Mouse (Mus musculus) neural tube, embryonic 15.5 days (tissue): ENCODE data around the gene Pgf. TPM values are rescaled to one million over a fixed set of nuclear protein-coding genes. Genes with fewer than 3 reads are reported as not detected.

Experiments used
- ATAC-seq: fragments of 200-750 bp; cut with Nextera tagmentation; 2 replicates; pipeline ENCODE4 v1.8.0; 2017; ENCODE audit warnings: mild to moderate bottlenecking, moderate TSS enrichment, moderate library complexity; ENCODE audit not compliant: low FRiP score
- H3K27ac ChIP-seq: fragments of 300-500 bp; sonication (generic); replicated peaks from 2 replicates; pipeline ENCODE4 v1.5.1; 2015; ENCODE audit warnings: mild to moderate bottlenecking, inconsistent platforms
- H3K27me3 ChIP-seq: fragments of 300-500 bp; sonication (generic); replicated peaks from 2 replicates; pipeline ENCODE4 v1.6.1; 2015; ENCODE audit warnings: inconsistent platforms
- H3K36me3 ChIP-seq: fragments of 300-500 bp; sonication (generic); 2 replicates; pipeline ENCODE4 v1.6.1; 2015; ENCODE audit warnings: inconsistent platforms
- H3K4me1 ChIP-seq: fragments of 300-500 bp; sonication (generic); 2 replicates; pipeline ENCODE4 v1.6.1; 2015; ENCODE audit warnings: inconsistent platforms
- H3K4me2 ChIP-seq: fragments of 300-500 bp; sonication (generic); 2 replicates; pipeline ENCODE4 v1.6.1; 2015; ENCODE audit warnings: inconsistent platforms, mild to moderate bottlenecking, moderate library complexity
- H3K4me3 ChIP-seq: fragments of 300-500 bp; sonication (generic); replicated peaks from 2 replicates; pipeline ENCODE4 v1.5.1; 2015; ENCODE audit warnings: mild to moderate bottlenecking, inconsistent platforms
- H3K9ac ChIP-seq: fragments of 300-500 bp; sonication (generic); replicated peaks from 2 replicates; pipeline ENCODE4 v1.6.1; 2015; ENCODE audit warnings: mild to moderate bottlenecking, inconsistent platforms
- H3K9me3 ChIP-seq: fragments of 300-500 bp; sonication (generic); replicated peaks from 2 replicates; pipeline ENCODE4 v1.6.1; 2016; ENCODE audit warnings: inconsistent platforms
- WGBS: fragments of 180-500 bp; shearing (Covaris S2); methylation state at CpG from one replicate; pipeline ENCODE4 v1.1.7; 2015; ENCODE audit warnings: mixed read lengths; 5-methylcytosine and 5-hydroxymethylcytosine counted together
- polyA plus RNA-seq: library from polyadenylated mRNA; unstranded; fragments of >200 nt; fragmentation: Nextera tagmentation; extraction: Ambion mirVana; gene quantifications from 2 replicates; pipeline ENCODE4 v1.2.1, GENCODE M21; 2015

The Pgf gene
- polyA plus RNA-seq, 1 experiment from 2014 or later: 11.1 TPM

GRCm38 (mm10) chr12:85135513-85136470 lies 41.8 kb downstream of the Pgf start:
- no peaks in the 10 kb centered on the region for H3K9me3 ChIP-seq
- H3K4me3 ChIP-seq: no peak overlapping the region
- no peak overlapping the region for H3K4me2 ChIP-seq
- peaks cover 75% of the 10 kb centered on the region for H3K36me3 ChIP-seq
- WGBS: 81% methylated on average over 19 of the region's 19 CpGs
- no peak overlapping the region for H3K27ac ChIP-seq
- no peaks in the 10 kb centered on the region for H3K27me3 ChIP-seq
- H3K9ac ChIP-seq: no peak overlapping the region
- ATAC-seq: no peak
- no peaks in the 10 kb centered on the region; the same call in 1 of the 2 replicates for H3K4me1 ChIP-seq

DNA sequence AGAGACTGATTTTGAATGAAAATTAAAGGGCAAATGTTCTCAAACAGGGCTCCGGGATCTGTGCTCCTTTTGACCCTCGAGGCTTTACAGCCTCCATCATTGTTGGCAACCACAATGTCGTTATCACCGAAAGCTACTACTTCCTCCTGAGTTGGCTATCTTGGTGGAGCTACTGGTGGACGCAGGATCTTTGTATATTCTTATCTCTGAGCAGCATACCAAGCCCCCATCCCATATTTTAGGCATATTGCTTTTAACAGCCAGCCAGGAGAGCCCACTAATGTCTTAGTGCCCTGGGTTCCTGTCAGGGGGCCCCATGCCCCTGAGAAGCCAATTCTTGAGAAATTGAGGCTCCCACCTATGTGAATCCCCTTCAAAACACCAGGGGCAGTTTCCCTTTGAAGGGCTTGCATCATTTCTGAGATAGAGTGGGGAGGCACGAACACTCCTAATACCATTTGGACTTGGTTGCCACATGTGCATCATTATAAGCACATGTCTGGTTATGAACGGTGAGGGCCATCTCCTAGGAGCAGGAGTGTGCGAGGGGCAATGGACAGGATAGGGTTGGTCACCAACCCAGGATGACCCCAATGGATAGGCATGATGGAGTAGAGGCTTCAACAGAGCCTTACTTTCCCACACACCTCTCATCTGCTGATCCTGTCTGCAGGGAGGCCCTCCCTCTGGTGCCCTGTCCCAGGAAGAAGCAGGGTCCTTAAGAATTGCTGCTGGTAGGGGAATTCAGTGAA lies 43.4 kb downstream of the Pgf start:
- Histone ChIP-seq H3K27ac (no peak overlapping the region), H3K27me3 (no peaks in the 10 kb centered on the region), H3K9ac (no peak overlapping the region), H3K36me3 (peaks cover 83% of the 10 kb centered on the region), H3K9me3 (no peaks in the 10 kb centered on the region), H3K4me2 (no peak overlapping the region), H3K4me3 (no peak overlapping the region), H3K4me1 (no peaks in the 10 kb centered on the region; the same call in 1 of the 2 replicates)
- no peak for ATAC-seq
- WGBS: 90% methylated on average over 8 of the region's 8 CpGs

DNA sequence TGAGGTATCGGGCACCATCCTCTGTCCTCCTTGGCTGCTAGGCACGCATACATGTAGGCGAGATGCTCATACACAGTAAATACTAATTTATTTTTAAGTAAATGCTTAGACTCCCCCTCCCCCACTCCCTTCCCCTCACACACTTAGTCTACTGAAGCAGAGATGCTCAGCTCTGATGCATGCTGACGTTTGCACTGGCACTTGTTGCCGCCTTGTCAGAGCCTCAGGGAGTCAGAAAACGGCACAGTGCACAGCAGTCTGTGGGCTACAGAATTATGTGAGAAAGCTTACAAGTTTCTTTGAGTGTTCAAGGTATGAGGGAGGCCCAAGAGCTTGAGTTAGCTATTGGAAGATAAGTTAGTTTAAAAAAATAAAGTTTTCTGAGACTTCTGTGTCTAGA lies 46.2 kb downstream of the Pgf start:
- Histone ChIP-seq H3K27ac (no peak overlapping the region), H3K9ac (no peak overlapping the region), H3K36me3 (peaks cover 85% of the 10 kb centered on the region), H3K4me2 (no peak overlapping the region), H3K4me3 (no peak overlapping the region), H3K27me3 (no peaks in the 10 kb centered on the region), H3K4me1 (no peaks in the 10 kb centered on the region; the same call in 1 of the 2 replicates), H3K9me3 (no peaks in the 10 kb centered on the region)
- WGBS: 87% methylated on average over 6 of the region's 6 CpGs
- ATAC-seq: no peak

DNA sequence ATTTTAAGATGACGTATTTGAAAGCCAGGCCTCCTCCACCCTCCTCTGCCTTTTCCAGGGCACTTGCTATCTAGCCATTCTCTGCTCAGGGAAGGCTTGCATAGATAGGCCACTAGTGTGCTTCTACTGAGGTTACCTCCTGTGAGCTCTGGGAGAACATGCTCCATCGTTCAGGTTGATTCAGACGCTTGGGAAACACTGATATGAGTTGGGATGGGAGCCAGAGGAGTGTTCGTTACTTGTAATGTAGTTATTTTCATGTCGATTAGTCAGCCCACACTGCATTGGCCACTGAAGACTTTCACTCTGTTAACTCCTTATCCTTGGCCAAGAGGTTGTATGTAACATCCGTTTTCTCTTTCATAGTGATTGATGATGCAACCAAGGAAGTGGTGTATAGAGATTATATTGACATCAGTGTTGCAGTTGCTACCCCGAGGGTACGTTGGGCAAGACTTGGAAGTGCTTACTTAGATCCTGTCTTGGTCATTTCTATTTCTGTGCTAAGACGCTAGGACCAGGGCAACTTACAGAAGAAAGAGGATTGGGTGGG lies 48.1 kb downstream of the Pgf start:
- 93% methylated on average over 9 of the region's 9 CpGs for WGBS
- no peak overlapping the region for H3K9ac ChIP-seq

GRCm38 (mm10) chr12:85126986-85127603 lies 50.5 kb downstream of the Pgf start:
- no peaks in the 10 kb centered on the region for H3K4me1 ChIP-seq
- peaks cover 80% of the 10 kb centered on the region for H3K36me3 ChIP-seq
- no peak overlapping the region for H3K27ac ChIP-seq
- H3K9me3 ChIP-seq: no peaks in the 10 kb centered on the region
- H3K27me3 ChIP-seq: no peaks in the 10 kb centered on the region
- no peak overlapping the region for H3K9ac ChIP-seq
- 76% methylated on average over 8 of the region's 8 CpGs for WGBS
- H3K4me3 ChIP-seq: no peak overlapping the region
- no peak for ATAC-seq
- H3K4me2 ChIP-seq: no peak overlapping the region

More for the DNA sequence above, 48.1 kb downstream of the Pgf start:
- H3K27me3 ChIP-seq: no peaks in the 10 kb centered on the region
- H3K36me3 ChIP-seq: peaks cover 79% of the 10 kb centered on the region
- H3K27ac ChIP-seq: no peak overlapping the region
- no peaks in the 10 kb centered on the region for H3K4me1 ChIP-seq
- ATAC-seq: no peak
- no peak overlapping the region for H3K4me3 ChIP-seq
- no peaks in the 10 kb centered on the region for H3K9me3 ChIP-seq
- H3K4me2 ChIP-seq: no peak overlapping the region

GRCm38 (mm10) chr12:85124751-85125150 lies 52.8 kb downstream of the Pgf start:
- H3K9ac ChIP-seq: no peak overlapping the region
- no peaks in the 10 kb centered on the region for H3K27me3 ChIP-seq
- H3K27ac ChIP-seq: no peak overlapping the region
- H3K4me2 ChIP-seq: no peak overlapping the region
- no peaks in the 10 kb centered on the region for H3K9me3 ChIP-seq
- no peak overlapping the region for H3K4me3 ChIP-seq
- H3K36me3 ChIP-seq: peaks cover 79% of the 10 kb centered on the region
- 93% methylated on average over 5 of the region's 5 CpGs for WGBS
- no peaks in the 10 kb centered on the region for H3K4me1 ChIP-seq
- ATAC-seq: no peak

GRCm38 (mm10) chr12:85123645-85124044 lies 53.9 kb downstream of the Pgf start:
- H3K36me3 ChIP-seq: peaks cover 79% of the 10 kb centered on the region
- H3K4me3 ChIP-seq: no peak overlapping the region
- H3K9ac ChIP-seq: no peak overlapping the region
- H3K27ac ChIP-seq: no peak overlapping the region
- WGBS: 93% methylated on average over 11 of the region's 11 CpGs
- H3K27me3 ChIP-seq: no peaks in the 10 kb centered on the region
- H3K9me3 ChIP-seq: no peaks in the 10 kb centered on the region
- ATAC-seq: no peak
- H3K4me2 ChIP-seq: no peak overlapping the region
- H3K4me1 ChIP-seq: no peaks in the 10 kb centered on the region

- WGBS: 95% methylated on average over 9 of the region's 9 CpGs
- Histone ChIP-seq H3K4me1 (no peaks in the 10 kb centered on the region), H3K27ac (no peak overlapping the region), H3K4me3 (no peak overlapping the region), H3K36me3 (peaks cover 79% of the 10 kb centered on the region), H3K9ac (no peak overlapping the region), H3K9me3 (no peaks in the 10 kb centered on the region), H3K4me2 (no peak overlapping the region), H3K27me3 (no peaks in the 10 kb centered on the region)
- ATAC-seq: no peak
Observed at GRCm38 (mm10) chr12:85123108-85123530, 54.5 kb downstream of the Pgf start.

DNA sequence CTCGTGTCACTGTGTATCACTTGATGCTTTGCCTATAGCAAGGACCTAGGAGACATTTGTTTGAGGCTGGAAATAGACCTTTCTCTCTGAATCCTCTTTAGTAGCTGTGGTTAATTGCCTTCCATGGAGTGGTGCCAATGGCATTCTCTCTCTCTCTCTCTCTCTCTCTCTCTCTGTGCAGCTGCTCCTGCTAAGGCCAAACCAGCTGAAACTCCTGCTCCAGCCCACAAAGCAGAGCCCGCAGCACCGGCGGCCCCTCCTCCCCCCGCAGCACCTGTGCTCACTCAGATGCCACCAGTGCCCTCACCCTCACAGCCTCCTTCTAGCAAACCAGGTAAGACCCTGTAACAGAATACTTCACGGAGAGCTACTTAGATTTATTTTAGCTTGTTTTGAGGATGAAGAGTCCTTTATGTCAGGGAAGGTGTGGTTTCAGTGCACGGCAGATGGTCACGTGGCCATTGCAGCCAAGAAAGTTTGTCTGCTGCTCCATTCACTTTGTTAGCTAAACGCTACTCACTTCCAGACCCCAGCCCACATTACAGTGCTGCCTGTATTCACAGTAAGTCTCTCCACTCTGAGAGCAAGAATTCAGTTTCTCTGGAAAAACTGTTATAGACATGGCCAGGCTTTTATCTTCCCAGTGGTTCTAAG lies 55.7 kb downstream of the Pgf start:
- Histone ChIP-seq H3K4me3 (no peak overlapping the region), H3K4me1 (no peaks in the 10 kb centered on the region), H3K27ac (no peak overlapping the region), H3K4me2 (no peak overlapping the region), H3K9me3 (no peaks in the 10 kb centered on the region), H3K36me3 (peaks cover 74% of the 10 kb centered on the region), H3K27me3 (no peaks in the 10 kb centered on the region), H3K9ac (no peak overlapping the region)
- 71% methylated on average over 9 of the region's 9 CpGs for WGBS
- ATAC-seq: no peak
